Mouse (Mus musculus): ENCODE data around the gene Acadm.

Acadm gene

DNA sequence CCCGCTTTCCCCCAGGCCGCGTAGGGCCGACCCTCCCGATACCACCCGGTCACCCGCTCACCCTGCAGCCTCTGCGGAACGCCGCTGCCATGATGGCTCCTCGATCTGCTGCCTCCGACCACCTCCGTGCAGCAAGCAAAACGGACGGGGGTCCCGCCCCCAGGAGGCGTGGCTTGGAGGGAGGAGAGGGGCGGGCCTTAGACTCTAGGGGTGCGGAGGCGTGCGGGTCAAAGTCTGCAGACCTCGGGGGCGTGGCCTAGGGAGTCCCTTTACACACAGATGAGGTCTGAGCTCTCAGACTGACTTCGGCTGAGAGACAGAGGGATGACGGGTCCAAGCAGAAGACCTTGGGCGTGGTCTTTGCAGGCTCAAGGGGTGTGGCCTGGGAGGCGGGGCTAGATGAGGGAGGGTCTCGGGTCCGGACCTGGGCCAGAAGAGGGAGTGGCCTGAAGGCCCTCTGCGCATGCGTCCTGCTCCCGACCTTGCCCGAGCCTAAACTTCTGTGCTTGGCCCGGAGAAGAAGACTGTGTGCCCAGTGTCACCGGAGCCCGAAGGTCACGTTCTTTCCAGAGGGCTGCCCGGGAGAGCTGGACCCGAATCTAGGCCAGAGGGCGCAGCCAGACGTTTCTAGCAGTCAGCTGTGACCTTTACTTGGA is at the start of gene Acadm:
Gene Acadm, minus strand, starts transcription at position 298 of the 656 bp plus-strand sequence.
- peak; percentile 98 for DNase-seq (ENCODE audit: extremely low read depth, low read depth)

DNA sequence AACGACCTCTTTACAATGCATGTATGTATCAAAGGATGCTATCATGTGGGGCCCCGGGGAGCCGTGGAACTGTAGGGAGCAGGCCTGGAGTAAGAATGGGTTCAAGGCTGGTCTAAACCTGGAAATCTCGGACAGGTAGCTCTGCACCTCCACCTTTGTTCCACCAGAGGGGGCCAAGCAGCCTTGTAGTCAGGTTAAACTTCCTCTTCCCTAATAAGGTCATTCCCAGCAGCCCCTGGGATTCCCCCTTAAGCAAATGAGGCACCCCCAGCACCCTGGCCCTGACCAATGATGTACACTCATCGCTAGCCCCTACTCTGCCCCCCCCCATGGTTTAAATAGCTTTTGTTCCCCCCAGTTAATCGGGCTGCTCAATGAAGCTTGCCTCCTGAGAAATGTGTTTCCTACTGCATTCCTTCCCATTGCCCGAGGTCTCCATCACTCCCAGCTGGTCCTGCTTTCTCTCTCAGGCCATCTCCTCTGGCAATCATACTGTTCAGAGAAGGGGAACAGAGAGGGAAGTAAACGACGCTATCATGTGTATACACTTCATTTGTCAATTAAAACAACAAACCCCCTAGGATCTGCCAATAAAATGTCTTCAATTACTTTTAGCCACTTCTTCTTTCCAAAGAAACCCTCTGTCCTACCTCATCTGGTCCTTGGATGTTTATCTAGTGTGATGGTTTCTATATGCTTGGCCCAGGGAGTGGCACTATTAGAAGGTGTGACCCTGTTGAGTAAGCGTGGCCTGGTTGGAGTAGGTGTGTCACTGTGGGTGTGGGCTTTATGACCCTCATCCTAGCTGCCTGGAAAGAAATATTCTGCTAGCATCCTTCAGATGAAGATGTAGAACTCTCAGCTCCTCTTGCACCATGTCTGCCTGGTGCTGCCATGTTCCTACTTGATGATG is 40.3 kb upstream of the Acadm start:
- peak; percentile 49 for DNase-seq (ENCODE audit: extremely low read depth, low read depth)

DNA sequence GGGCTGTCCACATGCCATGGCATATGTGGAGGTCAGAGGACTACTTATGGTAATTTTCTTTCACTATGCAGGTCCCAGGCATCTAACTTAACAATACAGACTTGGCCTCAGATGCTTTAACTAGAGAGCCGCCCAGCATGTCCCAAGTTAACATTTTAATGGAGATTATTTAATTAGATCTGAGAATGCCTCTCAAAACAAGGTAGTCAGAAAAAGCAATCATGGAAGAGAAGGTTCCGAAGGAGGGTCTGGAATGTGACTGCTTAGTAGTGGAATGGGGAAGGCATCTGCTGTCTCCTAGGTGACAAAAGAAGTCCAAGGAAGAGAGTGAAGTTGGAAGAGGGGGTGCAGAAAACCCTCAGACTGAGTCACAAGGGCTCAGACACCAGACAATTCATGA is 36.2 kb upstream of the Acadm start:
- no peak for DNase-seq (ENCODE audit: extremely low read depth, low read depth)

DNA sequence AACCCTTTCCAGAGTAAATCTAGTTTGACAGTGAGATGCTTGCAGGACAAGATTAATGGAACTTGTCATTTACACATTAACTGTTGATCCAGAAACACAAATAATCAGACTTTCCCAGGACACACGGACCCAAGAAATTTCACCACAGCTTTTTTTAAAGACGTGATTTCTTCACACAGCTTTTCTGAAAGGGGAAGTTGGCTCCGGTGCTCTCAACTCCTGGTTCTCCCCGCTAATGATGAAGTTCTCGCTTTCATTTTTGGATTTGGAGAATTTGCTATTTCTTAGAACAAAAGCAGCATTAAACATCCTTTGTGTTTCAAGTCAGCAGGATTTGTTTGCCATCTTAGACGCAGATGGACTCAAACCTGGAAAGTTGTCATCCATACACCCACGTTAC is 31.4 kb upstream of the Acadm start:
- DNase-seq (ENCODE audit: extremely low read depth, low read depth) = no peak

DNA sequence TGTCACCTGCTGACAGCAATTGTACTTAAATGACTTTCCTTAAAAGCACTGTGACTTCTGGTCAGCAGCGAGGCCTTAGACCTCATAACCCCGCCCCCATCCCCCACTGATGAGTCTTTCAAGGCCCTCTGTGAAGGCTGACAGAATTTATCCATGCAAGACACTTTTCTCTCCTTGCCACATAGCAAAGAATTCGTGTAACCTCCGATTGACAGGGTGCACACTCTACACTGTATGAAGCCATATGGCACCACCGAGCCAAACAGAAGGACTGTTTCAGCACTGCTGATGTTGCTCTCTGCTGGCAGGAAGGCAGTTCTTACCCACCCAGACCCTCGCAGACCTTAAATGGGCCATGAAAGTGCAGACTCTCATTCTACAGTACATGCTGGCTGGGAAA is 30.6 kb upstream of the Acadm start:
- no peak for DNase-seq (ENCODE audit: extremely low read depth, low read depth)

DNA sequence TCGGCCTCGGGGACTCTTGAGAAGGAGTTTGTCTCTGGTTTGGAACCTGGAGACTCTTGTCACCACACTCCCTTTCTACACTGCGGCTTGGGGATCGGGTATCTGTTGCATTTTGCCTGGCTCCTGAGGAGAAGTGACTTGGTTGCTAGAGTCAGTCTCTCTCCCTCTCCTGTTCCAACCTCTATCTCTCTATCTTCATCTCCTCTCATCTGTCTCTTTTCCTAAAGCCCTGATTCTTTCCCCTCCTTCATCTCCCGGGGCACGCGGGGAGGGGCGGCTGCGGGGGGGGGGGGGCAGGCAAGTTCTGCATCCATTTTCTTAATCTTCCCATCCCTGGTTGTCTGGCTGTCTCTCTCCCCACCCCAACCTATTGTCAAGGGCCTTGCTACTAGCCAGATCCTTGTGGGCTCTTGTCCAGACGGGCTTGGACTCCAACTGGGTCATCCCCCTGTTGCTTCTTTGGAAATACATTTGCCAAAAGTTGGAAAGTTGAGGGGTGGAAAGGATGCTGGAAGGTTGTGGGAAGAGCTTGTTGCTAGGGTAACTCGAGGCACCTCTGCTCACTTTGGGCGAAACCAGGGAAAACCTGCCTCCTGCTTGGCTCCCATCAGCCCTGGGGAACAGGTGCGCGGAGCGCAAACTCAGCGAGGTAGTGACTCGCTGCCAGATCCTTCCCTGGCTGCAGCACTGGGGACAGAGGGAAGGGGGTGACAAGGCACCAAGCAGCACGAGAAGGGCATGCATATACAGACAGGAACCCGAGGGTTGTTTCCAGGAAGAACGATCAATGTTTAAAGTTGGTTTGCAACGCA is 29.7 kb upstream of the Acadm start:
- DNase-seq (ENCODE audit: extremely low read depth, low read depth) = no peak

DNA sequence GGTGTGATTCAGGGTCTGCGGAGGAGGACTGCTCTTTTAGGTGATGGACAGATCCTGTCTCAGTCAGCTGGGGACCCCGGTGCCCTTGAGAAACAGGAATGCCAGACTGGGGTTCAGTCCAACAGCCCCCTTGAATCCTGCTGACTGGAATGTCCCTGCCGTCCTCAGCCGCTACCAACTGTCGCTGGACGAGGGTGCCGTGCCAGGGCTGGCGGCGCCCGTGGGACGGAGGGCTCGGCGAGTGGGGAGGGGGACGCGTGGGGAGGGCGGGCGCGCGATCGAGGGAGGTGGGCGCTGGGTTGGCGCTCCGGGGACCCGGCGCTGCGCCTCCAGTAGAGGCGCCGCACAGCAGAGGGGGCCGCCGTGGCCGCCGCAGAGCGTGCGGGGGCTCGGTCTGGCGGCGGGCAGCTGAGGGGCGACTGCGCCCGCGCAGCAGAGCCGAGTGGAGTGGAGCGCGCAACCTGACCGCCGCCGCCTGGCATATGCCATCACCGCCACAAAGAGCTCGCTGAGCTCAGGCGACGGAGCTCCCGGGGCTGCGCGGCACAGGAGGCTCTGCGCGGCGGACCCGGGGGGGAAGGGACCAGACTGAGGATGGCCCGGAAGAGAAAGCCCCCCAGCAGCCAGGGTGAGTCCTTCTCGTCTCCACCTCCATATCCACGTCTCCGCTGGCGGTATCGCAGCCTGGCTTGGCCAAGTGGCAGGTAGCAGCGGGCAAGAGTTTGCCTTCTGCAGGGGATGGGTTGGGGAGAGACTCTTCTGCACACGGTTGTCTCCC is 28.9 kb upstream of the Acadm start, which contains the start of gene Slc44a5:
Gene Slc44a5, plus strand, starts transcription at position 266 of the 778 bp plus-strand sequence.
- DNase-seq (ENCODE audit: extremely low read depth, low read depth) = no peak

DNA sequence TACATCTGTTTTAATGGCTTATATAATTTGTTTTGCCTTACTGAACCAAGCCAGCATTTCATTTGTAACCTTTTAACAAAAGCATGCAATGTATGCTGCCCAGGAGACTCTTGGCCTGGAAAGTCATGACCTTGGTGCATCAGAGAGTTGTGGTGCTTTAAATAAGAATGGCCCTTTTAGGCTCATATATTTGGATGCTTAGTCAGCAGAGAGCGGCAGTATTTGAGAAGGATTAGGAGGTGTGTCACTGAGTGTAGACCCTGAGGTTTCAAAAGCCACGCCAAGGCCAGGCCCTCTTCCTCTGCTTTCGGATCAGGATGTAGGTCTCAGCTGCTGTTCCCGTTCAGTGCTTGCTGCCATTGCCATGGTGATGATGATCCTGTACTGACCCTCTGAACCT is 25.0 kb upstream of the Acadm start:
- DNase-seq (ENCODE audit: extremely low read depth, low read depth) = no peak

DNA sequence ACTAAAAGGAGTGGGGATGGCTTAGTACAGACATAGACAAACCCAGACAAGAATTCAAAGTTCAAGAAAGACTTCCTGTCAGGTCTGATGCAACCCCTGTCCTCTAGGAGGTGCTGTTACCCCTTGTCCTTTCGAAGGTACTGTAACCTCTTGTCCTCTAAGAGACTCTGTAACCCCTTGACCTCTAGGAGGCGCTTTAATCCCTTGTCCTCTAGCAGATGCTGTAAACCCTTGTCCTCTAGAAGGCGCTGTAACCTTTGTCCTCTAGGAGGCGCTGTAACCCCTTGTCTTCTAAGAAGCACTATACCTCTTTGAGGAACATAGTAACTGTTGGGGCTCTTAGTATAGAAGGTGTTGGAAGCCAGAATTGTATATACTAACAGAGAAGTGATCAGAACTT is 24.1 kb upstream of the Acadm start:
- peak; percentile 97 for DNase-seq (ENCODE audit: extremely low read depth, low read depth)

DNA sequence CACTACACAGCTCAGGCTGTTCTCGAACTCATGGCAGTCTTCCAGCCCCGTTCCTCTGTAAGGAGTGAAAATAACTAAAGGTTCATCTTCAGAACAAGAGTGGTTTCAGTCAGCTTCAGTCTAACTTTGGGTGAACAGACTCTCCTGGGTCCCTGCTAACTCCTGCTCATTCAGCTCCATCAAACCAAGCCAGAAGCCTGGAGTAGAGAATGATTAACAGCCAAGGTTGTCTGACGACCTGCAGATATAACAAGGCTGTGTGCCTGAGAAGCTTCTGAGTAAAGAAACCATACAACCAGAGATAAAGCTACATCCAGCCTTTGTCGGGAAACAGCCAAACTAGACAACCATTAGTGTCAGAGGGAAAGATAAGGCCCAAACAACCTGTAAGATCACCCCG is 23.0 kb upstream of the Acadm start:
- no peak for DNase-seq (ENCODE audit: extremely low read depth, low read depth)

DNA sequence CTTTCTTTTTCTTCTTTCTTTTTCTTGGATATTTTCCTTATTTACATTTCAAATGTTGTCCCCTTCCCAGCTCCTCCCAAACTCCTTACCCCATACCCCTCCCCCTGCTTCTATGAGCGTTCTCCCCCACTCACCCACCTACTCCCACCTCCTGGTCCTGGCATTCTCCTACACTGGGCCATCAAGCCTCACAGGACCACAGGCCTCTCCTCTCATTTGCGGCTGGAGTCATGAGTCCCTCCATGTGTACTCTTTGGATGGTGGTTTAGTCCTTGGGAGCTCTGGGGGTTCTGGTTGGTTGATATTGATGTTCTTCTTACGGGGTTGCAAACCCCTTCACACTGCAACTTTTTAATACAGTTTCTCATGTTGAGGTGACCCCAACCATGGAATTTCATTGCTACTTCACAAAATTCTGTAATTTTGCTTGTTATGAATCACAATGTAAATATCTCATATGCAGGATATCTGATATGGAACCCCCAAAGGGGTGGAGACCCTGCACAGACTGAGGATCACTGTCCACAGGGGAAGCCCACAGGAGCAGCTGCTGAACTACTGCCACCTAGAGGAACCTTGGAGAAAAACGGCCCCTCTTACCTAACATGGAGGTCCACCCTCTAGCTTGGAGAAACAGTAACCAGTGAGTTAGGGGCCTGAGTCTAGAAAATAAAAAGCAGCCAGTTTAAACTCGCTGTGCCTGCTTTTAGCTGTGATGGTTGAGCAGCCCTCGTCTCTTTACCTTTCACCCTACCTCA is 17.4 kb upstream of the Acadm start:
- peak; percentile 24 for DNase-seq (ENCODE audit: extremely low read depth, low read depth)

DNA sequence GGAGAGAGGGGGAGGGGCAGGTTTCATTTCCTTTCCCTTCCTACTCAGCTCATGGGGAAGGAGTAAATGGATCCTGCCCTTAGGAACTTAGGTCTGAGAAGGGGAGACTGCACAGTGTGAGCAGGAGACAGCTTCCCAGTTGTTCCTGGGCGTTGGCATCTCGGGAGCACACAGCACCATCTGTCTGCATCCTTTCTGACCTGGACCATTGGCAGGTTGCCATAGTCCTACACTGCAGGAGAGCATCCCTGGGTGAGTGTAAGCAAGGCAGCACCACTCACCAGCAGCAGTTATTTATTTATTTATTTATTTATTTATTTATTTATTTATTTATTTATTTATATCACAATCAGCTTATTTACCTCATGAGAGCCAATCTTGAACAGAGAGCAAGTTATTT is 16.5 kb upstream of the Acadm start:
- no peak for DNase-seq (ENCODE audit: extremely low read depth, low read depth)

DNA sequence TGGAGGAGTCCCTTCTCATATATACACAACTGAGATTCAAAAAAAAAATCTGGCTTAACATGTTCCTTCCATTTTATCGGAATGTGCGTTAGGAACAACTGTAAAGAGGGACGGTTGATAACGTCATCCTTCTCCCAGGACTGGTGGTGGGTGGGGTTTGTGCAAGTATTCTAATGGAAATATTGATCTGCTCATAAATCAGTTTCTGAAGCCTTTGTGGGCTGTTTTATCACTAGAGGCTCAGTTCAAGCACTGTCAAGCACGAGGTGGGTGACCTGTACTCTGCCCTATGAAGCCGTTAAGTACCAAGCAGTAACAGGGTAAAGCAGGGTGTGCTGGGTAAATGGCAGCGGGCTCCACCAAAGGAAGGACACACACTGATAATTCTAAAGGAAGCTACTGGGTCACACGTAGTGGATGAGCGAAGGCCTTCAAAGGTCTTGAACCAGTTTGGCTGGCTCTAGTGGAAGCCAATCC is 15.3 kb upstream of the Acadm start:
- no peak for DNase-seq (ENCODE audit: extremely low read depth, low read depth)

DNA sequence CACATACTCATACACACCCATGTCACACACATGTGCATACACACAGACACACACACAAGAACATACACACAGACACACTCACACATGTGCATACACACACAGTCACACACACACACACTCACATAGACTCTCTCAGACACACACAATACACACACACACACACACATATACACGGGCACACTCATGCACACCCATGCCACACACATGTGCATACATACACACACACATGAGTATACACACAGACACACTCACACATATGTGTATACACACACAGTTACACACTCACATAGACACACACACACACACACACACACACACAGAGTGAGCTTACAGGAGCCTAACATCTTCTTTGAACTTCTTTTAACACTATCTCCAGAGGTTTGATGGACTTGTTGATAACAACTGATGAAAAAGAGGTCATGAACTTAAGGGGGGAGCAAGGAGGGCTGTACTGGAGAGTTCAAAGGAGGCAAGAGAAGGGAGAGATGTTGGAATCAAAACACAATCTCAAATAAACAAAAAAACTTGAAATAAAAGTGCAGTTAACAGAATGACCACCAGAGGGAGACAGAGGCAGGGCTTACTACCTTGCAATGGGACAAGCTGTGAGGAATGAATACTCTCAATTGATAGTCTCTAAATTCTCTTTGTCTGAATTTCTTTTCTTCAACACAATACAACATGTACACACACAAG is 14.8 kb upstream of the Acadm start:
- peak; percentile 49 for DNase-seq (ENCODE audit: extremely low read depth, low read depth)

DNA sequence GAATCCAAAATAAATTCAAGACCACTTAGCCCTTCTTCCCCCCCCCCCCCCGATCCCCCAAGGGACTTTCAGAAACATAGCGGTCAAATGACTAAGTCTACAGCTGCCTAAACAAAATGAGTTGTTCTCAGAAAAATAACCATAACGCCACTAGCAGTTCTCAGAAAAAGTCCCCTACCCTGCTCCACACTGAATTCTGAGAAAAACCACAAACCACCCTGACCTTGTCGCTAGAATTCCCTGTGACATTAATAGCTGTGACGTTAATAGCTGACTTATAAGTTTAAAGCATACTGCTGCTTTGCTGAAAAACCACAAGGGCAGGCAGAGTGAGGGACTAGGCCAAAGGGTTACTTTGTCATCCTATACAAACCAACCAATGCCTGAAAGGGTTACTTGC is 13.5 kb upstream of the Acadm start:
- DNase-seq (ENCODE audit: extremely low read depth, low read depth) = peak; percentile 33

DNA sequence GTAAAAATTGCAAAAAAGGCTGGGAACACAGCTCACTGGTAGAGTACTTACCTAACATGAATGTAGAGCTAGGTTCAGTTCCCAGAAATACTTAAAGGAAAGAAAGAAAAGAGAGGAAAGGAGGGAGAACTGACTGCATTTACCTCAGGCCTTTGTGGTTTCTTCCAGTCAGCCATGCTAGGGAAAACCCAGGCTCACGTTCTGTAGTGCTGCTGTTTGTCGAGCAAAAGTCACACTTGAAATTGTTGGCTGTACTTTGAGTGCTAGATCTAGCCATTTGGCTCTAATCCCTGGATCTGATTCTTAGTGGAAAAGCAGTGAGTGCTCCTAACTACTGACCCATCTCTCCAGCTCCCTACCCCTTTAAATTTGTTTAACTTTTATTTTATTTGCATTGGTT is 3.7 kb upstream of the Acadm start:
- no peak for DNase-seq (ENCODE audit: extremely low read depth, low read depth)

DNA sequence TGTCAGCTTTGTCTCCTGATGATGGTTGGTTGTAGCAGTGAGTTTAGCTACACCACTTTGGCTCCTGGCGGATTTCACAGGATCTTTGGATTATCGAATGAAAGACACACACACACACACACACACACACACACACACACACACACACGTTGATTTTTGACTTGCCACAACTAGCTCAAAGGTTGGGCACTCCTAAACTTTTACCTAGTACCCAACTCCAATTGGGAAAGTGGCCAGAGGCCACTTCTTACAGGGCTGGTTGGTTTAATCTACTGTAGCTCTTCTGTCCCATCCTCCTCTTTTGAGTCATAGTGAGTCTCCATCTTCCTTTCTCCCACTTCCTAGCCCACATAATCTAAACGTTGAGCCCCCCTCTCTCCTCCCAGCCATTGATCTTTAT is 2.8 kb upstream of the Acadm start:
- no peak for DNase-seq (ENCODE audit: extremely low read depth, low read depth)

DNA sequence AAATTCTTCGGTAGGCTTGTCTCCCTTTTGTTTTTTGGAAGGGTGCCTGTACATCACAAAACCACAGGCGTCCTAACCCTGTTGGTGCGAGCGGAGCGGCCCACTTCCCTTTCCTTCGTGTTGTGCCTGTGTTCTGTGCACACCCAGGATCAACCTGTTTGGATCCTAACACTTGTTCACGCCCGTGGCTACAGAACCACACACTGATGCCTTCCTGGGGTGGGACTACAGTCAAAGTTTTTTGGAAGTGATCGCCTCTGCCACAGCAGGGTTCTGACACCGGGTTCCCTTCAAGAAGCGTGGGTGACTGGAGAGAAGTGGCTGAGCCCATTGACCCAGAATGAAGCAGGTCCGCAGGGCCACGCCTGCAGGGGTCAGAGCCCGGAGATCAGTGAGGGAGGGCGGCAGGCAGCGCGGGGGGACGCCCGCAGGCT is 514 bp downstream of the Acadm start:
- DNase-seq (ENCODE audit: extremely low read depth, low read depth) = peak; percentile 84

DNA sequence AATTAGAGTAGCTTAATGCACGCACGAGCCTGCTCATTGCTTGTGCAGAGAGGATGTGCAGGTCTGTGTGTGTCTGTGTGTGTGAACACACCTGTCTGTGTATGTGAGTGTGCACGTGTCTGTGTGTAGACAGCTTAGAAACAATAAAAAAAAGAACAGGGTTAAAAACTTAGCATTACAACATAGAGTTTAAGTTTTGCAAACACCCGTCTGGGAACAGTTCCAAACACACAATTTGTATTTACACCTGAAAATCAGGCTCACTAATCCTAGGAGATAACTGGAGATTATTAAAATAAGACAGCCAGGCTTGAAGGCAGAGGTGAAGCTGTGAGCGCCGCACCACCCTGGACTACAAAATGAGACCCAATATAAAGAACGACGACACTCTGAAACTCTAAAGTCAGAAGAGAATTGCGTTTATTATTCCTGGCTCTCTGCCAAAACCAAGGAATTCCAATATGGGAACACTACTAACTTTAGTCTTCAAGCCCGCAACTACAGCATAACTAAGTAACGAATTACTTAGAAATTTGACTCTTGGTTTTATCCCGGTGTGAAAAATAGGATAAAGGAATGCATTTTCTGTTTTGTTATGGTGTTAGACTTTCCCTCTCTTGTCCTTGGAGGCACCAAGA is 1.3 kb downstream of the Acadm start:
- peak; percentile 26 for DNase-seq (ENCODE audit: extremely low read depth, low read depth)

Measured in MEL-GATA-1-ER (cell line).